Mouse (Mus musculus): ENCODE measurements at regions not wholly inside any gene's neighbourhood (a gene's known extent, or its start where the extent isn't known, plus 50 kb on each side); places are given as distances from the start of the nearest gene placed in this dataset.
A peak's percentile ranks its signal among the peaks of the same experiment; 100 is the strongest.

DNA sequence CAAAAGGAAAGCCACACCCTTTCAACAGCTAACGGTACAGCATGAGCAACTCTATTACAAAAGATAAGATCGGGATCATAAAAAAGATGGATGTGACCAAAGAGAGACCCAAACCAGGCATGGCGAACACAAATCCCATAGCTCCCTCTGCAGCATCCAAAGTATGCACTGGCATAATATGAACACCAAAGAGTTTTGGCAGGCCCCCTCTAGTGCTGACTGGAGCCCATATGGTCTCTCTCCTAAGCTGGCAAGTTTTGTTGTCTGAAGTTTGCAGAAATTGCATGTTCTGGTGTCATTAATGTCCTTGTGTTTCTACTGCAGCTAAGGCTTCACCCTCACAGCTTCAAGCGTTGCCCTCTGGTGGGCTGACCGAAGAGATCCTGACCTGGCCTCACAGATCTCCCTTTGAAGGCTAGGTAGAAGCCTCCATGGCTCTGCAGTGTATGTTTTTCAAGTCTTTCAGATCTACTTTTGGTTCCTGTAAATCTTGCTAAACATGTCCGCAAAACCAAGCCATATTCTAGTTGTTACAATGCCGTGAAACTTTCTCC, 75.7 kb upstream of the Bcl2l14 start:
- no peak for DNase-seq

DNA sequence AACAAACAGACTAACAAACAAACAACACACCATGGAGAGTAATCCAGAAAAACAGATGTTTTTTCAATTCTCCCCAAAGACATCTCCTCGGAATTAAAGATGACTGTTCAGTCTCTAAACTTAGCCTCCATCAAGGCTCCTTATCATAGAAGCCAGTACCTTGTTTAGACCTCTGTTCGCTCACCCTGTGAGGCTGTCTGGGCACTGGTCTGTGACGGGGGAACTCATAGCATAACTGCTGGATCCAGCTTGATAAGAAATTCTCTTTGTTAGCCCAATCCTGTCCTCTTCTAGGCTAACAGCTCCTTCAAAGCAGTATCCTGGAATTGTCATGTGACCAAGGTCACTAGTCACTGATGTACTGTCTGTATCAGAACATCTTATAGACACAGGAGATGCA, 72.1 kb upstream of the Bcl2l14 start:
- DNase-seq: no peak

- no peak for DNase-seq
Observed at GRCm38 (mm10) chr6:134325564-134325963, 70.6 kb upstream of the Bcl2l14 start.

- no peak for DNase-seq
Observed at GRCm38 (mm10) chr6:134329550-134330299, 66.4 kb upstream of the Bcl2l14 start.

DNA sequence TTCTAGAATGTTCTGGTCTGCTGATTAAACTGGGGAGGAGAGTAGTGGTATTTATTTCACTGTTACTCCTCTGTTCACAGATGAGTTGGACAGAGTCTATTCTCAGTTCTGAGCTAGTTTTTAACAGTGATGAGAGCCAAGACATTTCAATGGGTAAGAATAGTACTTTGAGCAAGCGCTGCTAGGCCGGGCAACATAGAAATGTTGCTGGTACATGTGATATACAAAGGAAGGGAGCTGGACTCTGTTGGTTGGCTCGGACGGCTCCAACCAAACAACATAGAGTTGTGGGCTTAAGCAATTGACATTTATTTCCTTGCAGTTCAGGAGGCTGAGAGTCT, 65.8 kb upstream of the Bcl2l14 start:
- no peak for DNase-seq

GRCm38 (mm10) chr6:134332718-134333432, 63.2 kb upstream of the Bcl2l14 start:
- peak in 1 of 2 experiments; percentile 8 for DNase-seq

DNA sequence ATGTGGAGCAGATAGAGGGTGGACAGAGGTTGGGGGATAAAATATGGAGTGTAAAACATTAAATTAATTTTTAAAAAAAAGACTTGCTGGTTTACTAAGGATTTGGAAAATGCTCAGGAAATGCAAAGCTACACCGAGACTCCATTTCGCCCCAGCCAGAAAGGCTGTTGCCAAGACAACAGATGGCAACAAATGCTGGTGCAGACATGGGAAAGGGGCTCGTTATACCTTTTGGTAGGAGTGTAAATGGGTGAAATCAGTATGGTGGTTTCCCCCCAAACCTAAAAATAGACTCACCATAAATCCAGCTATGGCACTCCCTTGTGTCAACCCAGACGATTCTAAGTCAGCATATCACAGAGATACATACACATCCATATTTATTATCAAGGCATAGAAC, 60.4 kb upstream of the Bcl2l14 start:
- DNase-seq: no peak

DNA sequence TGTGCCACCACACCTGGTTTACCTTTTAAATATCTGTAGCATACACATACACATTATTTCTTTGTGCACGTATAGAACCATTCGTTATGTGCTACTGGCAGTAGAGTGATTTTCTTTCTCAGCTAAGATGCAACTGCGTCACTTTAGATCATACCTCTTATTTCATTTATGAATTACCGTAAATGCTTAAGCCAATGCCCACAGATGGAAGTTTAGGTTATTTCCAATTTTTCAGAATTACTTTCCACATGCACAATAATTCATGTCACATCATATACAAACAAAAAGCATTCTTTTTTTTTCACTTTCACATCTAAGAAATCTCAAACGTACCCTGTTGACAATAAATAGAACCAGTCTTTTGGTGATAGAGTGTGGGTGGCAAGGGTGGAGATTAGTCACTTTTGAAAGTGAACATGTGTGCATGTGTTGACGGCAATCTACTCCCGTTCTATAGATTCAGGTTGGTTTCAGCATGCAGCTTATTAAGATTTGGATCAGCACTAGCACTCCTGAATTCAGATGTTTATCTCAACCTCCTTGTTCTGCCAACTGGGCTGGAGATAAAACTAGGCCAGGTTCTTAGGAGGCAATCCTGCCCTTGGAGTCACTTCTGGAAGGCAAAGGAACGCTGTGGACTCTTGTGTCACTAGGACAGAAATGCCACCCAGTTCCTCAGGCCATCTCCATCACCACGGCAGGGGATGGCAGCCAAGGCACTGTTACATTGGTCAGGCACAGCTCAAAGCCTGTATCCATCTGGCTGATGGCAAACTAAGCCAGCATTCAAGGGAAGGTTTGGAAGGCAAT, 53.1 kb upstream of the Bcl2l14 start:
- no peak for DNase-seq

DNA sequence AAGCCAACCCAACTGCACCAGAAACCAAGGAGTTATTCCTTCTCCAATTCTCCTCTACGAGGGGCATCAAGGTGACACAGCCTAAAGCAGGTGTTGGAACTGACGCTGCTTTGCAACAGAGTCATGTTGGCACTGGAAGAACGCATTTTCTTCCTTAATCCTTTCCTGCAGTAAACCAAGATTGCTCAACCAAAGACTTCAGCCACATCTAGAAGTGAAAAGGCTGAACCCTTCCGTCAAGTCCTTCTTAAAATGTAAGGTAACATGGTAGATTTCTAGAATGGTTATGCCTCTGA, 52.6 kb upstream of the Bcl2l14 start:
- DNase-seq: no peak
